In the genomic region with DNA sequence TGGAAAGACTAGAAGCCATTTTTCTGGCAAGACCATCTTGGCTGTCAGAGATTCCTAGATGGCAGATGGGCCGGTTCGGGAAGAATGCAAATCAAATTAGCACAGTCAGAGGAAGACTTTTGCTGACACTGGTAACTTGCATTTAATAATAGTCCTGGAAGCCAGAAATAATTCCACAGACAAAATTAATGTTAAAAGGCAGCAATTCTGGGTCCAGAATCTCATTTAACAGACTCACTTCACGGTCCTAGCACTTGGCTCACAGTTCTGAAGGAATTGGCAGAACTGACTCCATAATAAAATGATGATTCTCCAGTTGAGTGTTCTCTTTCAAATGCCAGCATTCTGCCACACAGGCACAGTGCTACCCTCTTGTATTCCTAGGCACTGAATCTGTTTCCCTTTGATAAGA, we compare ENCODE assay signal across 18 mouse cellular contexts.
DNase-seq lines count a peak whose midpoint lies in the region; ATAC-seq and TF ChIP-seq lines count a peak whose summit lies in the region.
"Had no signal": no experiment of that assay in that cellular context is flagged by ENCODE, and none has a peak within 500 bp of the region (broad histone marks: within the 10 kb centered on the region; RNA-seq: fewer than 3 reads in every experiment).

No protein-coding gene starts in this region.

- H3K27me3 ChIP-seq in forebrain, embryonic 14.5 days (replicated peaks; ENCODE audit: control insufficient read depth, insufficient read depth, low read length): no peaks in the 10 kb centered on the region
- no peaks in the 10 kb centered on the region for H3K27me3 ChIP-seq in forebrain, embryonic 12.5 days
- H3K27me3 ChIP-seq in midbrain, embryonic 16.5 days (ENCODE audit: control insufficient read depth, insufficient read depth, low read depth, low read length): no peaks in the 10 kb centered on the region
- H3K27me3 ChIP-seq in midbrain, embryonic 10.5 days (ENCODE audit: low read depth, poor library complexity, severe bottlenecking): no peaks in the 10 kb centered on the region
- no peaks in the 10 kb centered on the region for H3K27me3 ChIP-seq in midbrain, postnatal 0 days (ENCODE audit: insufficient read depth, low read length)
- H3K27me3 ChIP-seq: limb, embryonic 15.5 days had no signal

- H3K36me3 ChIP-seq in forebrain, embryonic 14.5 days (ENCODE audit: control insufficient read depth, insufficient read depth, low read length): no peaks in the 10 kb centered on the region
- H3K36me3 ChIP-seq in forebrain, embryonic 12.5 days (replicated peaks): no peaks in the 10 kb centered on the region
- H3K36me3 ChIP-seq in midbrain, embryonic 16.5 days (ENCODE audit: control insufficient read depth, insufficient read depth, low read length): no peaks in the 10 kb centered on the region
- no peaks in the 10 kb centered on the region for H3K36me3 ChIP-seq in midbrain, embryonic 10.5 days
- H3K36me3 ChIP-seq in midbrain, postnatal 0 days (ENCODE audit: insufficient read depth, low read length): no peaks in the 10 kb centered on the region
- H3K36me3 ChIP-seq: limb, embryonic 15.5 days had no signal

- H3K4me2 ChIP-seq in forebrain, embryonic 14.5 days (ENCODE audit: low read length): no peak overlapping the region
- H3K4me2 ChIP-seq in forebrain, embryonic 12.5 days: no peak overlapping the region
- H3K4me2 ChIP-seq in midbrain, embryonic 16.5 days (ENCODE audit: low read length): no peak overlapping the region
- no peak overlapping the region for H3K4me2 ChIP-seq in midbrain, postnatal 0 days (ENCODE audit: low read depth, low read length, poor library complexity, severe bottlenecking)
- H3K4me2 ChIP-seq: limb, embryonic 15.5 days had no signal

- H3K4me3 ChIP-seq in forebrain, embryonic 14.5 days (ENCODE audit: low read depth, low read length): no peak overlapping the region
- H3K4me3 ChIP-seq in forebrain, embryonic 12.5 days (replicated peaks): no peak overlapping the region
- H3K4me3 ChIP-seq in midbrain, embryonic 16.5 days (ENCODE audit: low read depth, low read length): no peak overlapping the region
- H3K4me3 ChIP-seq in midbrain, embryonic 10.5 days: no peak overlapping the region
- no peak overlapping the region for H3K4me3 ChIP-seq in midbrain, postnatal 0 days (ENCODE audit: low read depth, low read length)
- H3K4me3 ChIP-seq: erythroblast, embryonic 14.5 days; limb, embryonic 15.5 days had no signal

- H3K9me3 ChIP-seq in forebrain, embryonic 14.5 days (replicated peaks; ENCODE audit: control insufficient read depth, low read length): no peaks in the 10 kb centered on the region
- H3K9me3 ChIP-seq in forebrain, embryonic 12.5 days: no peaks in the 10 kb centered on the region
- H3K9me3 ChIP-seq in midbrain, embryonic 16.5 days (replicated peaks; ENCODE audit: control insufficient read depth, low read length, poor library complexity, severe bottlenecking): no peaks in the 10 kb centered on the region
- 0 out of 2 replicates have a peak, but pooled peaks cover 2% of the 10 kb centered on the region for H3K9me3 ChIP-seq in midbrain, embryonic 10.5 days (replicated peaks)
- H3K9me3 ChIP-seq in midbrain, postnatal 0 days (ENCODE audit: low read length): no peaks in the 10 kb centered on the region
- H3K9me3 ChIP-seq: limb, embryonic 15.5 days had no signal

- WGBS in forebrain, embryonic 14.5 days: 54% methylated on average over 3 of the region's 3 CpGs
- WGBS in forebrain, embryonic 12.5 days: 81% methylated on average over 3 of the region's 3 CpGs
- 60% methylated on average over 3 of the region's 3 CpGs for WGBS in midbrain, embryonic 16.5 days
- 91% methylated on average over 3 of the region's 3 CpGs for WGBS in midbrain, embryonic 10.5 days
- WGBS in midbrain, postnatal 0 days: 71% methylated on average over 3 of the region's 3 CpGs

- peak; percentile 83 for DNase-seq in forebrain, embryonic 14.5 days (ENCODE audit: low spot score)
- DNase-seq in midbrain, embryonic 10.5 days (ENCODE audit: low spot score): no peak
- peak; percentile 24 to 48 for DNase-seq in layer of hippocampus, adult 18-20 months (ENCODE audit: low spot score in 2 of 2)
- peak; percentile 67 for DNase-seq in midbrain, postnatal 0 days (ENCODE audit: low spot score)
- no peak for DNase-seq in heart, postnatal 25 days (ENCODE audit: low spot score)
- DNase-seq in heart, postnatal 14 days: no peak
- DNase-seq: cerebellum, adult 18-20 months; gastrocnemius, postnatal 36 days; heart, postnatal 10 days; kidney, adult 2 months; kidney, postnatal 25 days; lung, adult 2 months; lung, postnatal 36 days; thymus, adult 18-20 months had no signal

- intact Hi-C loops in heart, postnatal 25 days (cut with DNase I): no loop called here
- intact Hi-C loops in heart, postnatal 14 days (cut with DNase I): no loop called here

- no peak for TF ChIP-seq CTCF in midbrain, postnatal 0 days (IDR thresholded peaks at IDR 0.05)

- H3K4me1 ChIP-seq in forebrain, embryonic 14.5 days (ENCODE audit: control insufficient read depth, insufficient read depth, low read length): no peaks in the 10 kb centered on the region
- no peaks in the 10 kb centered on the region for H3K4me1 ChIP-seq in forebrain, embryonic 12.5 days
- H3K4me1 ChIP-seq in midbrain, embryonic 16.5 days (ENCODE audit: control insufficient read depth, insufficient read depth, low read length): no peaks in the 10 kb centered on the region
- H3K4me1 ChIP-seq in midbrain, embryonic 10.5 days: no peaks in the 10 kb centered on the region
- H3K4me1 ChIP-seq in midbrain, postnatal 0 days (ENCODE audit: insufficient read depth, low read length): no peaks in the 10 kb centered on the region
- H3K4me1 ChIP-seq: limb, embryonic 15.5 days had no signal

- H3K27ac ChIP-seq in forebrain, embryonic 14.5 days (ENCODE audit: low read depth, low read length): peak overlapping the region; percentile 39; the same call in 1 of the 2 replicates
- H3K27ac ChIP-seq in forebrain, embryonic 12.5 days: no peak overlapping the region
- H3K27ac ChIP-seq in midbrain, embryonic 16.5 days (ENCODE audit: low read length): no peak overlapping the region
- H3K27ac ChIP-seq in midbrain, embryonic 10.5 days (replicated peaks): no peak overlapping the region
- no peak overlapping the region for H3K27ac ChIP-seq in midbrain, postnatal 0 days (ENCODE audit: low read depth, low read length)
- H3K27ac ChIP-seq: limb, embryonic 15.5 days had no signal

- peak; percentile 76 for ATAC-seq in forebrain, embryonic 14.5 days
- no peak for ATAC-seq in forebrain, embryonic 12.5 days (ENCODE audit: low FRiP score)
- ATAC-seq in midbrain, embryonic 16.5 days: peak; percentile 51; the same call in 1 of the 2 replicates
- ATAC-seq in midbrain, postnatal 0 days (ENCODE audit: low FRiP score): 0 out of 2 replicates have a peak, but pooled peaks have one; percentile 41

- H3K9ac ChIP-seq in forebrain, embryonic 14.5 days (ENCODE audit: low read length): no peak overlapping the region
- no peak overlapping the region for H3K9ac ChIP-seq in forebrain, embryonic 12.5 days
- no peak overlapping the region for H3K9ac ChIP-seq in midbrain, embryonic 16.5 days (ENCODE audit: low read depth, low read length)
- H3K9ac ChIP-seq in midbrain, postnatal 0 days (replicated peaks; ENCODE audit: low read length, poor library complexity, severe bottlenecking): no peak overlapping the region
- H3K9ac ChIP-seq: limb, embryonic 15.5 days had no signal

Comparison
In these comparisons a context has a peak if more than half of its experiments do, and no peak if none do; other contexts are left out.
1. DNase-seq: peak in forebrain, embryonic 14.5 days (single experiment), layer of hippocampus, adult 18-20 months (2 of 2) and midbrain, postnatal 0 days (single experiment); none in midbrain, embryonic 10.5 days (single experiment), heart, postnatal 25 days (single experiment) and heart, postnatal 14 days (0 of 2).